Mouse (Mus musculus) brown adipose tissue, adult 24 weeks (tissue): ENCODE measurements around the gene Fam118a. TPM values are rescaled to one million over a fixed set of nuclear protein-coding genes. Genes with fewer than 3 reads are reported as not detected.
"Not testable (repeated sequence)": the region's sequence is repeated elsewhere in the genome, so short reads cannot be mapped to it uniquely, and the experiment has no call there.

Source experiments
- H3K27ac ChIP-seq: fragments of 200-500 bp; replicated peaks from 2 replicates; pipeline ENCODE4 v1.5.1; 2012; ENCODE audit warnings: low read depth, mild to moderate bottlenecking, low read length
- H3K4me1 ChIP-seq: fragments of 200-500 bp; 2 replicates; pipeline ENCODE4 v1.6.1; 2012; ENCODE audit warnings: low read length, mixed read lengths; ENCODE audit not compliant: control insufficient read depth, insufficient read depth, insufficient read length
- H3K4me3 ChIP-seq: fragments of 200-500 bp; 2 replicates; pipeline ENCODE4 v1.5.1; 2012; ENCODE audit warnings: low read depth, mild to moderate bottlenecking, low read length, moderate library complexity; ENCODE audit not compliant: insufficient read depth
- polyA plus RNA-seq: library from polyadenylated mRNA; stranded (reverse); fragments of >200 nt; gene quantifications from 2 replicates; pipeline ENCODE4 v1.2.4, GENCODE M21; 2012; ENCODE audit not compliant: missing spikeins, insufficient read depth, insufficient read length

Gene Fam118a
- polyA plus RNA-seq, 1 experiment = 6.0 TPM

DNA sequence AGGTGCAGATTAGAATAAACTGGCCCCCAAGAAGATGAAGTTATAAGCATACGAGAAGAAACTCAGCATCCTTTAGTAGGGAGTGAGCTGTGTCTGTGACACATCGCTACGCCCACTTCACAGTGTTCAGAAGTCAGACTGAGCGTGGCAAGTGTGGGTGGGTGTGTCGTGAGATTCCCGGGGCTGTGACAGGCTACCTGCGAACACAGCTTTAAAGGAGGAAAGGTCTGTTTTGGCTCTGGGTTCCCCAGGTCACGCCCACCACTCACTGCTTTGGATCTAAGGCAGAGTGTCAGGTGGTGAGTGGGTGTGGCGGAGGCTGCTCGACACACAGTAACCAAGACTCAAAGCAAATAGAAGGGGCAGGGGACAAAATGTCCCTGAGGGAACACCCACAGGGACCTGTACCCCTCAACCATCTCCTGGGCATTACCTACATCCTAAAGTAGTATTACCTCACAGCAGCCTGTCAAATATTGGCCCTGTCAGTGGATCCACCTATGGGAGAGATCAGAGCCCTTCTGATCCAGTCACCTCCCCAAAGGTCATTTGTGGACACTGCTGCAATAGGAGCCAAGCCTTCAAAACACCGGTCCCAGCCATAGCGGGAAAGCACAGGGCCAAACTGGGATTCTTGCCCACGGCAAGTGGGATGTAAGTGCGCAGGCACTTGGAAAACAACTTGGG is 30.8 kb upstream of the Fam118a start:
- H3K4me1 ChIP-seq = no peaks in the 10 kb centered on the region
- H3K27ac ChIP-seq = no peak overlapping the region

DNA sequence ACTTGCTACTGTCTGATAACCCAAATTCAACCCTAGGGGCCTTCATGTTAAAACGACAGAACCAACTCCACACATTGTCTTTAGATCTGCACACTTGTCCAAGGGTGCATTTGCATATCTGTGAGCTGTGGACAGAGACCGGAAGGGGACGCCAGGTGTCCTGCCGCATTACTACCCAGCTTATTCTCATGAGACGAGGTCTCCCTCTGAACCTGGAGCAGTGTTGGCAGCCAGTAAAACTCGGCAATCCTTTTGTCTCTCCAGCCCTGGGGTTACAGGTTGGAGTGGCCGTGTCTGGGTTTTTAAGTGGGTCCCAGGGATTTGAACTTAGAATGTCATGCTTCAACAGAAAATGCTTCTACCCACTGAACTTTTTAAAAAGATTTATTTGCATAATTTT is 28.8 kb upstream of the Fam118a start:
- H3K4me1 ChIP-seq = no peaks in the 10 kb centered on the region
- no peak overlapping the region for H3K4me3 ChIP-seq
- no peak overlapping the region for H3K27ac ChIP-seq

More for the DNA sequence above, 30.8 kb upstream of the Fam118a start:
- no peak overlapping the region for H3K4me3 ChIP-seq

- Histone ChIP-seq H3K4me3 (no peak overlapping the region), H3K4me1 (no peaks in the 10 kb centered on the region), H3K27ac (no peak overlapping the region)
Measured at GRCm38 (mm10) chr15:85000984-85001982, 27.5 kb upstream of the Fam118a start.

DNA sequence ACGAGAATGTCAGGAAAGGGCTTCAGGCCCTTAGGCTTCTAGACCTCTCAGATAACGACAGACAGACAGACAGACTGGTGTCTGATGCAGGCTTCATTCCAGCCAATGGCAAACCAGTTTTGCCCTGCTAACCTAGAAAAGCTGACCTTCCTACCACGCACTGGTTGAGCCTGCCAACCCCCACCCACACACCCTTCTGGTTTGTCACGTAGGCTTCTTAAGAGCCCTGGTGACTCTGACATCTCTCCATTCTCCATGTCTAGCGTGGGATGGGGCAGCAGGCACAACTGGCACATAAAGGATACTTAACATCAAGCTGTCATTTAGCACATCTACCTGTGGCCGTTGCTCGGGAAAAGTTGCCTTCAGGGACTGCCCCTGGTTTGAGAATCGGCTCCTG is 19.1 kb upstream of the Fam118a start:
- Histone ChIP-seq H3K4me3 (no peak overlapping the region), H3K27ac (no peak overlapping the region), H3K4me1 (no peaks in the 10 kb centered on the region)

- no peaks in the 10 kb centered on the region for H3K4me1 ChIP-seq
- H3K4me3 ChIP-seq = no peak overlapping the region
- no peak overlapping the region for H3K27ac ChIP-seq
Measured at GRCm38 (mm10) chr15:85011895-85012661, 16.7 kb upstream of the Fam118a start.

DNA sequence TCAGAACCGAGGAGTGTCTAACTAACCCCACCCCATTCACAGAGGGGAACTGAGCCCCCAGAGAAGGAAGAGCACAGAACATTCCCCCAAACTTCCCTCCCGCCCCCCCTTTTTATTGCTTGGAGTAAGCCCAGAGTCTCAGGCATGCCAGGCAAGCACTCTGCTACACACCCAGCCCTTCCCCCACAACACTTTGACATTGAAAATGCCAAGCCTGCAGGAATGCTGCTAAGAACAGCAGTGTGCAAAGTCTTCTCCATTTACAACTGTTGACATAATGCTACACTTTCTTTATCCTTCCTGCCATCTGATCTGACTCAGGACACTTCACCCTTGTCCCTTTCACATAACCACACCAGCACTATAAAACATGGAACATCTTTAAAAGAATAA is 16.1 kb upstream of the Fam118a start:
- Histone ChIP-seq H3K27ac (no peak overlapping the region), H3K4me1 (no peaks in the 10 kb centered on the region), H3K4me3 (no peak overlapping the region)

DNA sequence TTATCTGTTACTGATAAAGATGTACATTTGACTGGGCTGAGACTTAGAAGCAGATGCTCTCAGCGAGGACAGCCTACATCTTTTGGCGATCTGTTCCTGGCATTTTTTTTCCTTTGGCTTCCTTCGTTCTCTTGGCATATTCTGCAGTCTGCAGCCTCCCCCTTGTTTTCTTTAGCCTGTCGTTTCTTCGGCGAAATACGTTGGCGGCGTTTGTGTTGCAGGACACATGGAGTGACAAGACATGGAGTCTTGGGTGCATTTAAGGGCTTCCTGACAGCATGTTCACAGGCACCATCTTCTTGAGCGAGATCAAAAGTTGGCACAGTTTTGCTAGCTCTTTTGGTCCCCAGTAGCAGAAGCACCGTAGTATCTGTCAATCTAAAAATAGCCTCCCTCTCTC is 13.0 kb upstream of the Fam118a start:
- H3K27ac ChIP-seq = no peak overlapping the region
- H3K4me1 ChIP-seq = no peaks in the 10 kb centered on the region
- H3K4me3 ChIP-seq = no peak overlapping the region

DNA sequence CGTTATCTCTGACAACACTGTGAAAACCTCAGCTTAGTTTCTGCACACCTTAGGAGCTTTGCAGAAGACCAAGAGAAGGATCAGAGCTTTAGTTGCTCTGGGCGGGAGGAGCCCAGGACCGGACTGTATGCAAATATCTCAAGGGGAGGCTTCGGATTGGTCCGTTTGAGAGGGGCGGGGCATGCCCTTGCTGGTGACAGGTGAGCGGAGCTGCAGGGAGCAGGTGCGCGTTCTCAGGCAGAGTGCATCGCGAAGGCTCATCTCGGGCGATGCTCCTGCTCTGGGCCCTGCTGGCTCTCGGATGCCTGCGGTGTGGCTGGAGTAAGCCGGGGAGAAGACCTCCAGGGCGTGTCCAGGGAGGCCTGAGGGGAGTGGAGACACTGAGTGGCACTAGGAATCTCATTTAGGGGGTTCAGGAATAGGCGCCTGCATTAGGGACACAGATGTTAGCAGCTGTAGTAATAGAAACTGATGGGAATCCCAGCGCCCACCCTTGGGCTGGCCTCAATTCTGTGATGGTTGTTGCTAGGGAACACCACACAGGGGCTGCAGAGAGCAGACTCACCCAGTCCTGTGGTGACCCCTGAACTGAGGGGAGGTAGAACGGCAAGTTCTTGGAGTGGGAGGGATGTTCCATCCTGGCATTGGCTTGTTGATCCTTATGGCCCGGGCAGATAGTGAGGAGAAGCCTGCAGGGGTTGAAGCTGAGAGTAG is 11.6 kb upstream of the Fam118a start, which contains the start of gene Upk3a:
Gene Upk3a, plus strand, starts transcription at position 191 of the 714 bp plus-strand sequence.
- no peak within 1 kb of the TSS for H3K4me3 ChIP-seq
- no peaks in the 10 kb centered on the region for H3K4me1 ChIP-seq
- no peak within 1 kb of the TSS for H3K27ac ChIP-seq

GRCm38 (mm10) chr15:85022211-85022610 is 6.5 kb upstream of the Fam118a start:
- no peaks in the 10 kb centered on the region for H3K4me1 ChIP-seq
- H3K4me3 ChIP-seq = no peak overlapping the region
- H3K27ac ChIP-seq = no peak overlapping the region

DNA sequence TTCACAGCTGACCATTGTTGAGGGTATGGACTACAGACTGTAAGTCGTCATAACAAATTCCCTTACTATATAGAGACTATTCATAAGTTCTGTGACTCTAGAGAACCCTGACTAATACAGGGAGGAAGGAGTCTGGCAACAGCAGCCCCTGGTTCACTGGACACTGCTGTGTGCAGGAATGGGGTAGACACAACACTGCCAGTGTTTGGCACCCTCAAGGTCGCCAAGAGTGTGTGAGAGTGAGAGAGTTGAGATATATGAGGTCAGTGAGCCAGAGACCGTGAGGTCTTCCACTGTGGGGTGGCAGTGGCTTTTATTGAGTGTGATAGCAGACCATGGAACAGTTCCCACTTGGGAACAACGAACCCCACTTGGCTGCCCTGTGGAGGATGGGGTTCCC is 2.6 kb upstream of the Fam118a start:
- no peak overlapping the region for H3K4me3 ChIP-seq
- H3K4me1 ChIP-seq = no peaks in the 10 kb centered on the region
- H3K27ac ChIP-seq = no peak overlapping the region

DNA sequence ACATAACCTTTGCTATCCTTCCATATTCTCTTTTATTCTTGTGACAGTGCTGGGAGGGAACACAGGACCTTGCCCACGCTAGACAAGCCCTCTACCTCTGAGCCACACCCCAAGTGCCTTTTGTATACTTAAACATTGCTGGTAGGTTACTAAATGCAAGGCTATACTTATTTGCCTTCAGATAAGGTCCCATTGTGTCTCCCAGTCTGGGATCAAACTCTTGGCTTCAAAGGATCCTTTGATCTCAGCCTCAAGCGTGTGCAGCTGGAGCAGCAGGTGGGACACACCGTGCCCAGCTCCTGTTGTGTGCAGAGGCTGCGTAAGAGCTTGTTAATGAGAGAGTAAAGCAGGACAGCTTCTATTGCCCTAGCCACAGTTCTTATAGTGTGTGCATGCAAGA is 1.0 kb upstream of the Fam118a start:
- H3K27ac ChIP-seq = no peak overlapping the region
- no peak overlapping the region for H3K4me3 ChIP-seq
- H3K4me1 ChIP-seq = no peaks in the 10 kb centered on the region

GRCm38 (mm10) chr15:85030643-85031042 is 1.9 kb downstream of the Fam118a start:
- H3K27ac ChIP-seq, H3K4me1 ChIP-seq, H3K4me3 ChIP-seq: not testable (repeated sequence)

GRCm38 (mm10) chr15:85031866-85032265 is 3.1 kb downstream of the Fam118a start:
- Histone ChIP-seq H3K27ac (no peak overlapping the region), H3K4me3 (no peak overlapping the region), H3K4me1 (no peaks in the 10 kb centered on the region)

DNA sequence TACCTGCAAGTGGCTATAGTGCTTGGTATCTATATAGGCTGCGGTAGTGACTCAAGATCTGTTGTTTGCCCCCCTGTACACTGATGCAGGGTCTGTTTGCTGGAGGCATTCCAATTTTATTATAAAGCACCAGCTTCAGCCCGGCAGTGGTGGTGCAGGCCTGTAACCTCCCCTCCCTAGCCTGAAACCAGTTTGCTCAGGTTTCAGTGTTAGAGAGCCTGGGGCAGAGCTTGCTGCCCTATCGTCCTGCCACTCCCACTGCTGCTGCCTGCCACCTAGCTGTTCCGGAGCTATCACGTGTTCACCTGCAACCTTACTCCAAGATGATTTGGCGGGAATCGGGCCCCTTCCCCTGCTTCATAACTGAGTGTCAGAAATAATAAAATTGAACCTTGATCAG is 5.2 kb downstream of the Fam118a start:
- H3K4me3 ChIP-seq, H3K27ac ChIP-seq, H3K4me1 ChIP-seq: not testable (repeated sequence)
